Mouse (Mus musculus) right cerebral cortex, adult 2 months (tissue): ENCODE measurements at regions not wholly inside any gene's neighbourhood (a gene's known extent, or its start where the extent isn't known, plus 50 kb on each side); places are given as distances from the start of the nearest gene placed in this dataset.

Source experiments
- DNase-seq, 2 experiments: peaks; one replicate each; pipeline ENCODE4 v3.0.0; 2021 to 2022; ENCODE audit warnings: low spot score in 2 of 2

GRCm38 (mm10) chr8:98572597-98573514 is 843.4 kb downstream of the Cdh8 start:
- peak; percentile 32 to 40 for DNase-seq

GRCm38 (mm10) chr8:98566661-98567060 is 849.6 kb downstream of the Cdh8 start:
- DNase-seq = no peak

DNA sequence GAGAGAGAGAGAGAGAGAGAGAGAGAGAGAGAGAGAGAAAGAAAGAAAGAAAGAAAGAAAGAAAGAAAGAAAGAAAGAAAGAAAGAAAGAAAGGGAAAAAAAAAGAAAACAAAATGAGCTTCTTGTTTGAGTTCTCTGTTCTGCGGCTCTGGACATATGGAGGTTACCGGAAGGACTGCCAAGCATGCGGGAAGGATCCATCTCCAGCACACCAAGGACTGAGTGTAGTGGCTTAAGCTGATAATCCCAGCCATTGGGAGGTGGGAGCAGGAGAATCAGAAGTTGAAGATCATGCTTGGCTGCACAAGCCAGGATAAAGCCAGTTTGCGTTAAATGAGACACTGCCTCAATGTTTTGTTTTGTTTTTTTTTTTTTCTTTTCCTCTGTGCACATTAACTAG is 897.8 kb downstream of the Cdh8 start:
- DNase-seq = no peak

DNA sequence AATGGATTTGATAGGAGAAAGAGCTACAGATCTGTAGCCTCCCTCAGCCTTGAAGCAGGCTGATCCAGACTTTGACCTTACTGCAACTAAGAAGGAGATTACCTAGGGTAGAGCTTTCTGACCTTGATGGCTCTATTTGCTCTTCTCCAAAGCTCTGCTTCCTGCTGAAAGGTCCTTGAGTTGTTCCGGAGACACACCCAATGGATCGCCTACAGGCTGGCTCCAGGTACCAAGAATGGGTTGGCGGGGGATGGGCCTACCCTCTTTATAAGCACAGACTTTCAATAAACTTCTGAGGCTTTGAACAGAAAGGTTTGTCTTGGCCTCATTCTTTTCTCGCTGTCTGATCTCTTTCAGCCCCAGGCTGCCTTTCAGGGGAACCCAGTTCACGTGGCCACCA is 901.0 kb downstream of the Cdh8 start:
- DNase-seq = no peak

DNA sequence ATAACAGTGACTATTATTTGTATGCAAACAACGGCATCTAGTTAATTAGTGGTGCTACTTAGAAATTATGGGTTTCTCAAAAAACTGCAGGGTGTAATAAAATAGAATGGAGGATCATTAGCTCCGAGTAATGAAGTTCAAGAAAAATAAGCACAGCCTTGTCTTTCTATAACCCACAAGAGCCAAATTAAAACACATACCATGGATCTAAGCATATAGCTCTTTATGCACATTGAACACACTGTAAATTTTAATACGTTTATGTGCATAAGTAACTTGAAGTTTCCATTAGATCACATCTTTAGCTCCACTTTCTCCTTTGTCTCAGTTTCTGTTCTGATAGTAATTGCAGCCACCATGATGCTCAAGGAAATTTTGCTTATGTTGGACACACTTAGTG is 919.5 kb downstream of the Cdh8 start:
- no peak for DNase-seq

DNA sequence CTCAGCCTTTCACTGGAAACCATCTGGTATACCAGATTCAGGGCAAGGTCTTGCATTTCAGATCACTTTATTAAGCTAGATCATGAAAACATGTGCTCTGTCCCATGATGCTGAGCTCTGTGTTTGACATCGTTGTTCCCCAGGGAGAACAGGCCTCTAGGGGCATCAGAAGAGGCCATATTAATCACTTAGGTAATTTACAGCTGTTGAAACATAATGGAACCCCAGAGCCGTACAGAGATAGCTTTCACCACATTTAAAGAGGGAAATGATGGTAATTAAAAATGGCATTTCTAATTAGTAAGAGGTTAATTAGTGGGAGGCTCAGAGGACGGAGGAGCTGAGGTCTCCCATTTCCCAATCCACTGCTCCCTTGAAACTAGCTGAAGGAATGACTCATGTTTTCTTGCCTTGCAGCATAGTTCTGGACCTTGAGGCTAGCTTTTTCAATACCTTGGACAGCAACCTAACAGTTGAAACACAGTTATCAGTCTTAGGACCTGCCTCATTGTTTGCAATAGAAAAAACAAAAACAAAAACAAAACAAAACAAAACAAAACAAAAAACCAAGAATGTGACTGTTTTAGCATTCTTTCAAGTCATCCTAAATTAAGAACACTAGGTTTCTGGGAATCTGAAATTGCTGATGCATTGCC is 952.8 kb downstream of the Cdh8 start:
- DNase-seq = no peak

GRCm38 (mm10) chr8:98455539-98455938 is 960.7 kb downstream of the Cdh8 start:
- no peak for DNase-seq
